Mouse (Mus musculus) kidney, postnatal 0 days (tissue): ENCODE results near the gene Cxcl15. TPM values are rescaled to one million over a fixed set of nuclear protein-coding genes. Genes with fewer than 3 reads are reported as not detected.
"Not testable (repeated sequence)": the region's sequence is repeated elsewhere in the genome, so short reads cannot be mapped to it uniquely, and the experiment has no call there.

Experiments
- ATAC-seq: fragments of 200-750 bp; cut with Nextera tagmentation; replicated peaks from 2 replicates; pipeline ENCODE4 v1.8.0; 2017; ENCODE audit warnings: low read depth, moderate number of reproducible peaks, moderate TSS enrichment, moderate library complexity; ENCODE audit not compliant: low FRiP score
- DNase-seq: peaks from one replicate; pipeline ENCODE4 v3.0.0-alpha.2; 2016; ENCODE audit warnings: low spot score
- H3K27ac ChIP-seq: fragments of 300-500 bp; sonication (generic); 2 replicates; pipeline ENCODE4 v1.5.1; 2014; ENCODE audit warnings: mild to moderate bottlenecking
- H3K27me3 ChIP-seq: fragments of 300-500 bp; sonication (generic); 2 replicates; pipeline ENCODE4 v1.6.1; 2014; ENCODE audit warnings: low read length, mixed read lengths; ENCODE audit not compliant: insufficient read depth
- H3K36me3 ChIP-seq: fragments of 300-500 bp; sonication (generic); 2 replicates; pipeline ENCODE4 v1.6.1; 2014; ENCODE audit warnings: low read length, mixed read lengths; ENCODE audit not compliant: insufficient read depth
- H3K4me1 ChIP-seq: fragments of 300-500 bp; sonication (generic); replicated peaks from 2 replicates; pipeline ENCODE4 v1.6.1; 2014; ENCODE audit warnings: antibody characterized with exemption, low read length, mixed read lengths; ENCODE audit not compliant: insufficient read depth
- H3K4me2 ChIP-seq: fragments of 300-500 bp; sonication (generic); 2 replicates; pipeline ENCODE4 v1.6.1; 2014; ENCODE audit warnings: mild to moderate bottlenecking, low read length, moderate library complexity, mixed read lengths
- H3K4me3 ChIP-seq: fragments of 300-500 bp; sonication (generic); replicated peaks from 2 replicates; pipeline ENCODE4 v1.5.1; 2014; ENCODE audit warnings: low read depth, low read length
- H3K9ac ChIP-seq: fragments of 300-500 bp; sonication (generic); 2 replicates; pipeline ENCODE4 v1.6.1; 2014; ENCODE audit warnings: low read depth, low read length
- H3K9me3 ChIP-seq: fragments of 300-500 bp; sonication (generic); replicated peaks from 2 replicates; pipeline ENCODE4 v1.6.1; 2016; ENCODE audit warnings: low read length, inconsistent platforms, mixed read lengths
- CTCF ChIP-seq: IDR thresholded peaks from 2 replicates; pipeline ENCODE4 v1.5.1; 2016; ENCODE audit warnings: antibody characterized with exemption, low read depth, mild to moderate bottlenecking, moderate library complexity
- WGBS: fragments of 180-500 bp; shearing (Covaris S2); extraction: QIAGEN DNeasy Blood & Tissue Kit; methylation state at CpG from one replicate; pipeline ENCODE4 v1.1.7; 2014; 5-methylcytosine and 5-hydroxymethylcytosine counted together
- microRNA-seq: library from miRNA; unstranded; fragments of <30 nt; microRNA quantifications from one replicate; pipeline ENCODE4, GENCODE M21; 2016
- polyA plus RNA-seq: library from polyadenylated mRNA; unstranded; fragments of >200 nt; fragmentation: Nextera tagmentation; extraction: Ambion mirVana; gene quantifications from 2 replicates; pipeline ENCODE4 v1.2.1, GENCODE M21; 2015

Gene Cxcl15
- polyA plus RNA-seq, 1 experiment from 2014 or later = 0.07 TPM

DNA sequence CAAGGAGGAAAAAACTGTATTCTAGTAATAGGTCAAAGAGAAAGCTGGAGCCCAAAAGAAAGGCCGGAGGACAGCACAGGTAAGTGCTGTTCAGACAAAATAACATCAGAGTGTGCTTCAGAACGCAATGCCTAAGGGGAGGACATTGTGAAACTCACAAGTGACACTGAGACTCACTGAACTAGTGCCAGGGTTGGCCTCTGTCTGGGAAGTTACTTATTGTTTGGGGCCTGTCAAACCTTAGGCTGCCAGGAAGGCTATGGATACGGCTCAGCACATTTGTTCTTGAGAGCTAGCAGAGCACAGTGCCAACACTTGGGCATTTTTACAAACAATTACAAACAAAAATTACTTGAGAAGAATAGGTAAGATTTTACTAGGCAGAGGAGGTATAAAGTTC lies 49.6 kb downstream of the Cxcl15 start:
- DNase-seq = no peak
- WGBS = 79% methylated on average over 3 of the region's 3 CpGs
- H3K4me2 ChIP-seq = no peak overlapping the region

DNA sequence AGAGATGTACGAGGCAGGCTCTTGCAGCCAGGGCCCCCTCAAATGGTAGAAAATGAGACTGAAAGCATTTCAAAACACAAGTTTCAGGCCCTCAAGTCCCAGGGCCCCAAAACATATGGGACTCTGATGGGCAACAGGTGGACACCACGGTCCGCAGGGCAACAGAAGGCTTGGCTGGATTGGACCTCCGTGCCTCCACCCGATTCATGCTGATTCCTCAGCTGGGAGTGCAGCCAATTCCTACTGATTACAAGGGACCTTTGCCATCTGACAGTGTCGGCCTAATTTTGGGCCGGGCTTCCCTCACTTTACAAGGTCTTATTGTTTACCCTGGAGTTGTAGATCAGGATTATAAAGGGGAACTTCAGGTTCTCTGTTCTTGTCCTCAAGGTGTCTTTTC lies 55.8 kb downstream of the Cxcl15 start:
- WGBS = 88% methylated on average over 7 of the region's 7 CpGs
- not testable (repeated sequence) for H3K4me1 ChIP-seq, H3K27me3 ChIP-seq, H3K27ac ChIP-seq, H3K9me3 ChIP-seq, H3K9ac ChIP-seq, H3K4me3 ChIP-seq, H3K4me2 ChIP-seq, H3K36me3 ChIP-seq, DNase-seq, ATAC-seq

More for the DNA sequence above, 49.6 kb downstream of the Cxcl15 start:
- Histone ChIP-seq H3K4me1 (no peaks in the 10 kb centered on the region), H3K27ac (no peak overlapping the region), H3K4me3 (no peak overlapping the region), H3K9ac (no peak overlapping the region), H3K36me3 (no peaks in the 10 kb centered on the region), H3K27me3 (no peaks in the 10 kb centered on the region), H3K9me3 (no peaks in the 10 kb centered on the region)
- no peak for TF ChIP-seq CTCF
- ATAC-seq = no peak

DNA sequence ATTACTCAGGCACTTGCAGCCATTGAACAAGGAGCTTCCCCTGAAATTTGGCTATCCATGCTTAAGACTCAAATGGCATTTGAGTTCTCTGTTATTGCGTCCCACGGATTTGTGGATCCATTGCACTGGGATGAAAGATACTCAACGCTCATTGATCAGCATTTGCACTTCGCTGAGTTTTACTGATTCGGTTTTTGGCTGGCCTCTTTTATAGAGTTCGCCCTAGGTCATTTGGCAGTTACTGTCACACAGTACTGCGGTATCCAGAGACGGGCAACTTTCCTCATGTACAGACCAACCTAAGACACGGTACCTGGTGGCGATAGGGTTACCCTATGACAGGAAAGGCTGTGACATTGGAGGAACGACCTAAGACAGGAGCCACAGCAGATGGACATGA lies 57.1 kb downstream of the Cxcl15 start:
- not testable (repeated sequence) for DNase-seq, H3K4me1 ChIP-seq, H3K4me2 ChIP-seq, H3K27ac ChIP-seq, H3K4me3 ChIP-seq, ATAC-seq, H3K9me3 ChIP-seq, H3K9ac ChIP-seq, H3K36me3 ChIP-seq, H3K27me3 ChIP-seq
- WGBS = 97% methylated on average over 11 of the region's 11 CpGs

Small RNA genes within 50 kb of the gene (microRNA-seq; reads per million reads assigned to microRNA genes)
- gene Gm24322 = not detected

Other genes starting within 250 kb of the Cxcl15 start
- gene 5830473C10Rik, start 233.4 kb upstream of the Cxcl15 start, polyA plus RNA-seq = 0.29 and 0.34 TPM in 2 replicates
- 27.8 and 31.6 TPM in 2 replicates for gene Rassf6, start 153.9 kb upstream of the Cxcl15 start, polyA plus RNA-seq
- gene Cxcl5, start 35.2 kb upstream of the Cxcl15 start, polyA plus RNA-seq = 0.07 TPM in 1 of 2 replicates, not detected in the other
- 1.3 and 1.4 TPM in 2 replicates for gene Ppbp, start 26.0 kb upstream of the Cxcl15 start, polyA plus RNA-seq
- 69.2 and 71.7 TPM in 2 replicates for gene Pf4, start 22.1 kb upstream of the Cxcl15 start, polyA plus RNA-seq
- 0.12 TPM in 1 of 2 replicates, not detected in the other for gene Cxcl3, start 8.4 kb upstream of the Cxcl15 start, polyA plus RNA-seq
- gene Cxcl1, start 96.7 kb downstream of the Cxcl15 start, polyA plus RNA-seq = 1.0 and 1.3 TPM in 2 replicates
- 0.17 TPM in 1 of 2 replicates, not detected in the other for gene Cxcl2, start 109.3 kb downstream of the Cxcl15 start, polyA plus RNA-seq
- gene Mthfd2l, start 136.6 kb downstream of the Cxcl15 start, polyA plus RNA-seq = 74.1 and 90.5 TPM in 2 replicates
- 0.10 and 0.11 TPM in 2 replicates for gene Epgn, start 232.9 kb downstream of the Cxcl15 start, polyA plus RNA-seq